Mouse (Mus musculus) inflammation-experienced regulatory T-cells, adult 16 weeks (primary cell): ENCODE results near the gene Vmn1r195. TPM values are rescaled to one million over a fixed set of nuclear protein-coding genes. Genes with fewer than 3 reads are reported as not detected.

Experiments
- polyA plus RNA-seq: library from polyadenylated mRNA; unstranded; fragments of 100-300 nt; shearing (Covaris generic); gene quantifications from one replicate; pipeline ENCODE4 v1.2.1, GENCODE M21; 2017

The Vmn1r195 gene
- polyA plus RNA-seq = not detected

GRCm38 (mm10) chr13:22270222-22270621 is at the start of gene Vmn1r195:
Vmn1r195 (plus strand) TSS chr13:22270522.

GRCm38 (mm10) chr13:22223060-22223459 is 47.3 kb upstream of the Vmn1r195 start, which contains the start of gene Vmn1r193:
Vmn1r193 (minus strand) TSS chr13:22223160.

GRCm38 (mm10) chr13:22243915-22244314 is 26.4 kb upstream of the Vmn1r195 start, which contains the start of gene Vmn1r194:
Vmn1r194 (plus strand) TSS chr13:22244215.

GRCm38 (mm10) chr13:22289620-22290019 is 19.3 kb downstream of the Vmn1r195 start, which contains the start of gene Vmn1r196:
Vmn1r196 (plus strand) TSS chr13:22289920.

GRCm38 (mm10) chr13:22324289-22324688 is 54.0 kb downstream of the Vmn1r195 start, which contains the start of gene Vmn1r197:
Vmn1r197 (plus strand) TSS chr13:22324589.

Other genes with a start within 250 kb of the Vmn1r195 start
- gene Hist1h2ah, start 235.0 kb upstream of the Vmn1r195 start, polyA plus RNA-seq = not detected
- not detected for gene Hist1h2bk, start 234.7 kb upstream of the Vmn1r195 start, polyA plus RNA-seq
- gene Hist1h4i, start 229.2 kb upstream of the Vmn1r195 start, polyA plus RNA-seq = 12.9 TPM
- 2.4 TPM for gene Hist1h2ag, start 227.6 kb upstream of the Vmn1r195 start, polyA plus RNA-seq
- gene Hist1h2bj, start 227.3 kb upstream of the Vmn1r195 start, polyA plus RNA-seq = 3.9 TPM
- gene Vmn1r188, start 186.1 kb upstream of the Vmn1r195 start, polyA plus RNA-seq = not detected
- gene Vmn1r189, start 164.7 kb upstream of the Vmn1r195 start, polyA plus RNA-seq = not detected
- gene Vmn1r191, start 86.6 kb upstream of the Vmn1r195 start, polyA plus RNA-seq = not detected
- not detected for gene Vmn1r192, start 79.4 kb upstream of the Vmn1r195 start, polyA plus RNA-seq
- gene Vmn1r193, start 47.4 kb upstream of the Vmn1r195 start, polyA plus RNA-seq = not detected
- not detected for gene Vmn1r194, start 26.3 kb upstream of the Vmn1r195 start, polyA plus RNA-seq
- gene Vmn1r196, start 19.4 kb downstream of the Vmn1r195 start, polyA plus RNA-seq = not detected
- 0.06 TPM for gene Vmn1r197, start 54.1 kb downstream of the Vmn1r195 start, polyA plus RNA-seq
- gene Vmn1r198, start 79.8 kb downstream of the Vmn1r195 start, polyA plus RNA-seq = not detected
- not detected for gene Vmn1r199, start 109.3 kb downstream of the Vmn1r195 start, polyA plus RNA-seq
- 0.20 TPM for gene Vmn1r200, start 119.9 kb downstream of the Vmn1r195 start, polyA plus RNA-seq
- gene Vmn1r201, start 201.4 kb downstream of the Vmn1r195 start, polyA plus RNA-seq = not detected
- gene Vmn1r202, start 234.9 kb downstream of the Vmn1r195 start, polyA plus RNA-seq = not detected
- 0.18 TPM for gene Vmn1r203, start 247.6 kb downstream of the Vmn1r195 start, polyA plus RNA-seq